Mouse (Mus musculus) testis, adult 2 months (tissue): ENCODE measurements around the gene Ppp1r9a. TPM values are rescaled to one million over a fixed set of nuclear protein-coding genes. Genes with fewer than 3 reads are reported as not detected.

Experiments used
- H3K27ac ChIP-seq: fragments of 200-500 bp; 2 replicates; pipeline ENCODE4 v1.5.1; 2012; ENCODE audit warnings: low read depth, low read length; ENCODE audit not compliant: control insufficient read depth, insufficient read depth
- H3K27me3 ChIP-seq: fragments of 200-500 bp; 2 replicates; pipeline ENCODE4 v1.6.1; 2012; ENCODE audit warnings: mild to moderate bottlenecking, low read length, moderate library complexity; ENCODE audit not compliant: control insufficient read depth, insufficient read depth
- H3K36me3 ChIP-seq: fragments of 200-500 bp; 2 replicates; pipeline ENCODE4 v1.6.1; 2012; ENCODE audit warnings: mild to moderate bottlenecking, low read length; ENCODE audit not compliant: control insufficient read depth, insufficient read depth
- H3K4me1 ChIP-seq: fragments of 200-500 bp; 2 replicates; pipeline ENCODE4 v1.6.1; 2012; ENCODE audit warnings: low read length; ENCODE audit not compliant: control insufficient read depth, insufficient read depth
- H3K4me3 ChIP-seq: fragments of 200-500 bp; 2 replicates; pipeline ENCODE4 v1.5.1; 2012; ENCODE audit warnings: low read depth, mild to moderate bottlenecking, low read length, moderate library complexity, mixed read lengths; ENCODE audit not compliant: control insufficient read depth
- CTCF ChIP-seq: fragments of 200-500 bp; IDR thresholded peaks from 2 replicates; pipeline ENCODE4 v1.5.1; 2012; ENCODE audit warnings: low read depth, mild to moderate bottlenecking, inconsistent platforms, low read length, moderate library complexity; ENCODE audit not compliant: control insufficient read depth, insufficient read depth, insufficient replicate concordance
- POLR2A ChIP-seq: fragments of 200-500 bp; IDR thresholded peaks from 2 replicates; pipeline ENCODE4 v1.6.1; 2012; ENCODE audit warnings: low read depth, mild to moderate bottlenecking, inconsistent platforms, low read length, moderate library complexity; ENCODE audit not compliant: control insufficient read depth
- polyA plus RNA-seq: library from polyadenylated mRNA; depleted of rRNA; stranded (reverse); fragments of >200 nt; gene quantifications from 2 replicates; pipeline ENCODE4 v1.2.3, GENCODE M21; 2012

The Ppp1r9a gene
- polyA plus RNA-seq, 1 experiment, result 8.5 TPM

DNA sequence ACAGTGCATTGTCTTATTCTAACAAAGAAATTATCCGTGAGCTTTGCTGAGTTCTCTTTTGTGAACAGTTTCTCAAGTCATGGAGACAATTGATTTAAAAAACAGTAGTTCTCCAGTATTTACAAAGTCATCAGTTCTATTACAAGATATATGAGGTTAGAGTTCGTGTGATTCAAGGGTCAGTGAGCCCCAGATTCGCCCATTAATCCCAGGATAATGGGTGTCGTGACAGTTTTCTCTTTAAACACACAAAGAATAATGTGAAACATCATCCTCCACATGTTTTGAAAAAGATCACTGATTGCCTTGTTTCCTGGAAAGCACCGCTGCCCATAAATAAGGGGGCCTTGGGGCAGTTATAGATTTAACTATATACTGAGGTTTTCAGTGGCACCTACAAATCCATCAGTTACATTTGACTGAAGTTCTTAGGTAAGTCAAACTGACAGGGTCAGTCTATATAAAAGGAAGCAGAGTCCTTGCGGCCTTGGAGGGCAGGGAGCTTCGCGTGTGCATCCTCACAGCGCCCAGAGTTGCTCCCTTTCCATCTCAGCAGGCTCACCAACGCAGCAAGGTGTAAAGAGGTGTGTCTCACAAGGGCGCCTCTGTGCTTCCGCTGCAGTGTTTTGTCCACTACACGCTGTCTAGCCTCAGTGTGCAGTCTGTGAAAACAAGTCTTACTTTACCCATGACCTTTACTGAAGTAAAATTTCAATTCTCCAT is 126.6 kb downstream of the Ppp1r9a start:
- Histone ChIP-seq H3K36me3 (no peaks in the 10 kb centered on the region), H3K4me1 (no peaks in the 10 kb centered on the region), H3K27ac (no peak overlapping the region), H3K27me3 (no peaks in the 10 kb centered on the region), H3K4me3 (no peak overlapping the region)
- TF ChIP-seq POLR2A (no peak), CTCF (no peak)

DNA sequence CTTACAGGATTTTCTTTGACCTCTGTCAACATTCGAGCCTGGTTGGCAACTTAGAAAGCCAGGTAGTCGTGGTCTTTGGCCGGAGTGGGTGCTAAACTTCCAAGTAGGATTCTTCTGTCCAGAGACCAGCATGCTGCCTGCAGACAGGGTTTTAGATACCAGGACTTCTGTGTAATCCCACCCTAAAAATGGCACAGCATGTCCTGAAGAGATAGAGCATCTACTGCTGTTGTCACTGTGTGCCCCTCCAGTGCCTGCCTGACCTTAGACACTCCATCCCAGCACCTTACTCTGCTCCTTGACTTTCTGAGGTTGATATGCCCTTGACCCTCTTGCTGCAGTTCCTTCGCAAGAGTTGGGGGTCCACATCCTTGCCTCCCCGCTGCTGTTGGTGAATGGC is 127.2 kb downstream of the Ppp1r9a start:
- Histone ChIP-seq H3K36me3 (no peaks in the 10 kb centered on the region), H3K27me3 (no peaks in the 10 kb centered on the region), H3K4me3 (no peak overlapping the region), H3K4me1 (no peaks in the 10 kb centered on the region), H3K27ac (no peak overlapping the region)
- TF ChIP-seq CTCF, result no peak
- TF ChIP-seq POLR2A, result no peak

DNA sequence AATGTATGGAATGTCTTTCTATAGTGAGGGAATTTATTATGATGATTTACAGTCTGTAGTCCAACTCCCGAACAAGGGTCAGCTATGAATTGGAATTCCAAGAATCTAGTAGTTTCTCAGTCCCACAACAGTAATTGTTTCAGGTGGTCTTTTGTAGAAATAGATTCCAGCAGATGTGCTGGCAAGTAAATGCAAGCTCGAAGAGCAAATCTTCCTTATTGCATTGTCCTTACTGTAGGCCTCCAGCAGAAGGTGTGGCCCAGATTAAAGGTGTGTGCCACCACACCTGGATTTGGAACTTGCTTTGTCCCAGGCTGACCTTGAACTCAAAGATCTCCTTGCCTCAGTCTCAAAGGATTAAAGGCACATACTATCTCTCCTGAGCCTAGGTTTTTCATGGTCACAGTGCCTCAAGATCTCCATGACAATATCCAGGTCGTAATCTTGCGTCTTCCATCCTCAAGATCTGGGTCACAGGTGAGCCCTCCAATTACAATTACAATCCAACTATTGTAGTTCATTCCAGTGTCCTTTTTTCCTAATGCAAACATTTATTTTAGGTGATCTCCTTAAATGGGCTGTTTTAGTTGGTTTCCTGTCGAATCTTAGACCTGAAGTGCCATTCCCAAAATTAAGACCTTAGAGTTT is 130.4 kb downstream of the Ppp1r9a start:
- H3K4me1 ChIP-seq, result no peaks in the 10 kb centered on the region
- no peak overlapping the region for H3K27ac ChIP-seq
- H3K4me3 ChIP-seq, result no peak overlapping the region
- H3K27me3 ChIP-seq, result no peaks in the 10 kb centered on the region
- no peaks in the 10 kb centered on the region for H3K36me3 ChIP-seq
- TF ChIP-seq POLR2A, result no peak
- no peak for TF ChIP-seq CTCF

DNA sequence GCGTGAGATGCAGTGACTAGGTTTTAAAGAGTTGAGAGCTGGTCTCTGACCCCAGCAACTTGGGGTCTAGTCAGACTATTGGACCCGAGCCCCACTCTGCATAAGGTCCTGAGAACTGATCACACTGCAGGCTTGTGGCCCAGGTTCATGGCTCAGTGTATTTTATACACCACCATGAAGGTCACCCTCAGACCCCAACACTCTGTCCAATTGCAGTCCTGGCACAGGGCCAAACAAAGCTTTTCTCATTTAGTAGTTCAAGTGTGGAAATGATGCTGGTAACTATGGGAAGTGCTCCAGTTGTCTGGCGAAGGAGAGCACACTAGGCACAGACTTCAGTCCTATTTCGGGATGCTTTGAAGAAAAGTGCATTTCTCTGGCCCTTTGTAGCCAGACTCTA is 134.5 kb downstream of the Ppp1r9a start:
- H3K4me3 ChIP-seq, result no peak overlapping the region
- TF ChIP-seq POLR2A (no peak), CTCF (no peak)
- H3K27ac ChIP-seq, result no peak overlapping the region
- H3K4me1 ChIP-seq, result no peaks in the 10 kb centered on the region
- H3K27me3 ChIP-seq, result no peaks in the 10 kb centered on the region
- no peaks in the 10 kb centered on the region for H3K36me3 ChIP-seq

DNA sequence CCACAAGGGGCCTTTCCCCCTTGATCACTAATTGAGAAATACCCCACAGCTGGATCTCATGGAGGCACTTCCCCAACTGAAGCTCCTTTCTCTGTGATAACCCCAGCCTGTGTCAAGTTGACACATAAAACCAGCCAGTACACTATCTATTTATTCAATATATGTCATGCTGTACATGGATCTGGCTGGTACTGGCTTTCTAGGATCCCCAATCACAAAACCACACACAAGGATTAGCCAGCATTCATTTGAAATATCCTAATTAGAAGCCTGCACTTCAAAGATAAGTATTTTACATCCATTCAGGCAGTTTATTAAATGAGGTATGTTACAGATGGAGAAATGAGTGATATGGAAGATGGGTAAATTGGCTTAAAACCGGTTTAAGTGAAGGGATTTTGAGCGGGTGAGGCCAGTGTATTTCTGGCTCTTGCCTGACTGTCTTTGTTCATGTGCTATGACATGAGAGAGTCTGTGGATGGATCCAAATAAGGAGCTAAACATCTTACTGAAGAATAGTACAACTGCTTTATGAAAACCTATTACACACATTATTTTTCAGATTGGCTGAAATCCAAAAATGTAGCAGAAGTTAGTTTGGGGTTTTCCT is 135.5 kb downstream of the Ppp1r9a start:
- Histone ChIP-seq H3K4me3 (no peak overlapping the region), H3K36me3 (no peaks in the 10 kb centered on the region), H3K4me1 (no peaks in the 10 kb centered on the region), H3K27ac (no peak overlapping the region), H3K27me3 (no peaks in the 10 kb centered on the region)
- TF ChIP-seq POLR2A (no peak), CTCF (no peak)

DNA sequence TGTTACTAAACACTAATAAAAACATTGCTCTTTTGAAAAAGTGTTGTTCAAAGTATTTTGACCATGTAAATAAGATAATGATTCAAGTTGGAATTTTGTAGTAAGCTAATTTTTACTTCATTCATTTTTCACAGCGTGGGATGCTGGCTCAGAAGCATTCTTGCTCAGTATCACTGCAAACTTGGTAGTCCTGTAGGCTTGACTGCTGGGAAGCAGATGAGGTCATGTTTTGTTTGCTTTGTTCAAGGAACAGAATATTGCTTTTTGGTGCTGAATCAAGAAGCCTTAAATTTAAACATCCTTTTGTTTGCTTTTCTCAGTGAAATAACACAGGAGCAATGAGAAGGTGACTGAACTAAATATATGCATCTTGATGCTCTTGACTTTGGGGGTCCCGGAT is 136.6 kb downstream of the Ppp1r9a start:
- H3K4me3 ChIP-seq, result no peak overlapping the region
- TF ChIP-seq CTCF, result no peak
- TF ChIP-seq POLR2A, result no peak
- no peaks in the 10 kb centered on the region for H3K36me3 ChIP-seq
- H3K27me3 ChIP-seq, result no peaks in the 10 kb centered on the region
- H3K4me1 ChIP-seq, result no peaks in the 10 kb centered on the region
- no peak overlapping the region for H3K27ac ChIP-seq

DNA sequence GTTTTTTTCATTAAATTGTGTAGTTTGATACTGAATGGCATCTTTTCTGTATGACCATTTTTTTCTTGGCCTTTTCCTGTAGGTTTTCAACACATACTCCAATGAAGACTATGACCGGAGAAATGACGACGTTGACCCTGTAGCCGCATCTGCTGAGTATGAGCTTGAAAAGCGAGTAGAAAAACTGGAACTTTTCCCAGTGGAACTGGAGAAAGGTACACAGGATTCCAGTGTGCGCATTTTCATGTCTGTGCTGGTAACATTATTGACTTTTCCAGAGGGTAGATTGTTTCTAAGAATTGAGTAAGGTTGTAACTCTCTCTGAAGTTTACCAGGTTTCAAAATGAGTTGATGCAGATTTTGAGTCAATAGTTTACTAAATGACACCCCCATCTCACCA is 143.1 kb downstream of the Ppp1r9a start:
- no peak for TF ChIP-seq POLR2A
- no peak for TF ChIP-seq CTCF
- Histone ChIP-seq H3K27ac (no peak overlapping the region), H3K4me1 (no peaks in the 10 kb centered on the region), H3K27me3 (no peaks in the 10 kb centered on the region), H3K4me3 (no peak overlapping the region), H3K36me3 (no peaks in the 10 kb centered on the region)
